In genomic region chr1:91064903-91065525, GRCm38 (mm10) we compare ENCODE assay signal across 7 mouse cellular contexts.
DNase-seq lines count a peak whose midpoint lies in the region; TF ChIP-seq lines count a peak whose summit lies in the region.

No protein-coding gene starts in this region.

- H3K4me1 ChIP-seq in heart, adult 2 months (ENCODE audit: control insufficient read depth, insufficient read depth, low read length) = peaks cover 48% of the 10 kb centered on the region
- peaks cover 80% of the 10 kb centered on the region for H3K4me1 ChIP-seq in small intestine, adult 2 months (ENCODE audit: control insufficient read depth, insufficient read depth, insufficient read length, low read length)

- WGBS in heart, adult 2 months = 10% methylated on average over 11 of the region's 11 CpGs
- 42% methylated on average over 11 of the region's 11 CpGs for WGBS in small intestine, adult 2 months

- no peak overlapping the region for H3K9ac ChIP-seq in heart, adult 2 months (ENCODE audit: low read depth, low read length)

- no peak for TF ChIP-seq POLR2A in heart, adult 2 months (IDR thresholded peaks at IDR 0.05; ENCODE audit: insufficient read depth, low read depth, low read length)
- no peak for TF ChIP-seq POLR2A in small intestine, adult 2 months (IDR thresholded peaks at IDR 0.05; ENCODE audit: low read depth, low read length)

- peaks cover 3% of the 10 kb centered on the region for H3K79me2 ChIP-seq in heart, adult 2 months (replicated peaks; ENCODE audit: control insufficient read depth, insufficient read depth, low read length)

- no peak for TF ChIP-seq CTCF in layer of hippocampus, adult 2 months (conservative IDR thresholded peaks at IDR 0.05)
- TF ChIP-seq CTCF in heart, adult 2 months (IDR thresholded peaks at IDR 0.05) = no peak
- no peak for TF ChIP-seq CTCF in small intestine, adult 2 months (IDR thresholded peaks at IDR 0.05; ENCODE audit: extremely low read depth, insufficient read length, insufficient replicate concordance, low read depth, low read length)

- H3K27me3 ChIP-seq in heart, adult 2 months (ENCODE audit: control insufficient read depth, insufficient read depth, low read length) = no peaks in the 10 kb centered on the region
- no peaks in the 10 kb centered on the region for H3K27me3 ChIP-seq in small intestine, adult 2 months (ENCODE audit: control insufficient read depth, insufficient read depth, low read length)

- peak overlapping the region; percentile 95 for H3K27ac ChIP-seq in layer of hippocampus, adult 2 months
- peak overlapping the region; percentile 66 for H3K27ac ChIP-seq in heart, adult 2 months
- peak overlapping the region; percentile 55 for H3K27ac ChIP-seq in small intestine, adult 2 months (ENCODE audit: insufficient read depth, low read depth, low read length)

- peaks cover 17% of the 10 kb centered on the region for H3K36me3 ChIP-seq in heart, adult 2 months (ENCODE audit: control insufficient read depth, insufficient read depth, low read length)
- H3K36me3 ChIP-seq in small intestine, adult 2 months (ENCODE audit: control insufficient read depth, insufficient read depth, low read length) = peaks cover 10% of the 10 kb centered on the region

- DNase-seq in layer of hippocampus, adult 2 months (ENCODE audit: low spot score in 2 of 2) = peak in 1 of 2 experiments; percentile 48
- DNase-seq in layer of hippocampus, postnatal 10 days (ENCODE audit: low spot score in 2 of 2) = no peak
- peak; percentile 37 for DNase-seq in adipocyte (ENCODE audit: low spot score)
- peak; percentile 52 to 72 for DNase-seq in heart, adult 2 months
- peak; percentile 32 to 50 for DNase-seq in layer of hippocampus, postnatal 14 days (ENCODE audit: low spot score in 2 of 2)
- no peak for DNase-seq in retina, postnatal 1 day

- H3K4me3 ChIP-seq in layer of hippocampus, adult 2 months = no peak overlapping the region
- no peak overlapping the region for H3K4me3 ChIP-seq in heart, adult 2 months
- H3K4me3 ChIP-seq in small intestine, adult 2 months (ENCODE audit: low read depth, low read length) = no peak overlapping the region

- intact Hi-C loops in heart, adult 2 months (cut with DNase I) = loop anchor here (5.0 kb wide), 1 partner anchor 32 kb away; no protein-coding TSS in a partner anchor

- peak; percentile 74; the same call in 1 of the 2 replicates for TF ChIP-seq EP300 in heart, adult 2 months (IDR thresholded peaks at IDR 0.05; ENCODE audit: insufficient read depth, low read depth, low read length)

Comparison
In these comparisons a context has a peak if more than half of its experiments do, and no peak if none do; other contexts are left out.
1. DNase-seq: peak in adipocyte (single experiment), heart, adult 2 months (2 of 2) and layer of hippocampus, postnatal 14 days (2 of 2); none in layer of hippocampus, postnatal 10 days (0 of 2) and retina, postnatal 1 day (single experiment).
2. Peak in every context shown above with its lines, with median percentiles within 50 percentile points of each other: H3K27ac ChIP-seq.